Mouse (Mus musculus): ENCODE data around the gene Dync2li1.

Dync2li1 gene

GRCm38 (mm10) chr17:84644292-84645050 lies 18.2 kb downstream of the Dync2li1 start:
- ATAC-seq (ENCODE audit: insufficient number of reproducible peaks, low FRiP score, low TSS enrichment) = no peak

DNA sequence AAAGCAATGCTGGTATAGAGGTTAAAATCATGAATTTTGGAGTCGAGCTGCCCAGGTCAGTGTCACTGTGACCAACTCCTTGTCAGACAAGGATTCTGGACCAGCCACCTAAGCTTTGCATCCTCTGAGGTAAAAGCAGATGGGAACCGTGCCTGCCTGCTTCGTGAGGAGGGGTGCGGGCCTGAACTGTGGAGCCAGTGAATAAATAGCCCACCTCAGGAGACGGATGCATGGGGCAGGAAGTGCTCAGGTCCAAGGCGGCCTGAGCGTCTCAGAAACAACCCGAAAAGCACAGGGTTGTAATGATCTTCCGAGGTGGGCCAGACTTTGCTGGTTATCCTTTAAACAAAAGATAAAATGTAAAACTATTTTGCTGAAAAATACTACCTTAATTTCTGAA lies 18.8 kb downstream of the Dync2li1 start:
- no peak for ATAC-seq (ENCODE audit: insufficient number of reproducible peaks, low FRiP score, low TSS enrichment)

GRCm38 (mm10) chr17:84645894-84646293 lies 19.6 kb downstream of the Dync2li1 start:
- no peak for ATAC-seq (ENCODE audit: insufficient number of reproducible peaks, low FRiP score, low TSS enrichment)

DNA sequence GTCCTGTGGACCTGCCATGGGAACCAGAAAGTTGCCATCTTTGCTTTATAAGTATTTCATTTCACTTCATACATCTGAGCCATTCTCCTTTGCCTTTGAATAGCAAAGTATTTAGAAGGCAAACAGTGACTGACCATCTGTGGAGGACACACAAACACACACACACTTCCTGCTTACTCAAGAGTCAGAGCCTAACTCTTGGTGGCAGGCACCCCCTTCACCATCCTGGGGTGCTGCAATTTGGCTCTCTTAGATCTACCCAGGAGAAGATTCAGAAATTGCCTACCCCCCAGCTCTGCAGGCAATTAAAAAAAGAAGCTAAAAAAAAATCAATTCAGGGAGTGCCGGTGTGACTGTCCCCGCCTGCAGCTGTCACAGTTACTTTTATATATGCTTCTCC lies 20.2 kb downstream of the Dync2li1 start:
- ATAC-seq (ENCODE audit: insufficient number of reproducible peaks, low FRiP score, low TSS enrichment) = no peak

DNA sequence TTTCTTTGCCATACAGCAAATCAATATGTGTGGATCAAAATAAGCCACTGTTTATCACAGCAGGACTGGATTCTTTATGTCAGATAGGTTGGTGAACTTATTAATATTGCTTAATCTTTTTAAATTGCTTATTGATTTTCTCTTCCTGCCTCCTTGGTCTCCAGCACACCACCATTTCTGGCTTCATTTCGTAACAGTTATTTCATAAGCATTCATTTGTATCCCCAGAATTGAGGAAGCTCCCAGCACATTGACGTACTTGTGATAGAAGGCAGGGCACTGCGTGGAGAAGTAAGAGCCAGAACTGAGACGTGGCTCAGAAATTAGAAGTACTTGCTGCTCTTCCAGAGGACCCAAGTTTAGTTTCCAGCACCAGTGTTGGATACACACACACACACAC lies 21.3 kb downstream of the Dync2li1 start:
- no peak for ATAC-seq (ENCODE audit: insufficient number of reproducible peaks, low FRiP score, low TSS enrichment)

DNA sequence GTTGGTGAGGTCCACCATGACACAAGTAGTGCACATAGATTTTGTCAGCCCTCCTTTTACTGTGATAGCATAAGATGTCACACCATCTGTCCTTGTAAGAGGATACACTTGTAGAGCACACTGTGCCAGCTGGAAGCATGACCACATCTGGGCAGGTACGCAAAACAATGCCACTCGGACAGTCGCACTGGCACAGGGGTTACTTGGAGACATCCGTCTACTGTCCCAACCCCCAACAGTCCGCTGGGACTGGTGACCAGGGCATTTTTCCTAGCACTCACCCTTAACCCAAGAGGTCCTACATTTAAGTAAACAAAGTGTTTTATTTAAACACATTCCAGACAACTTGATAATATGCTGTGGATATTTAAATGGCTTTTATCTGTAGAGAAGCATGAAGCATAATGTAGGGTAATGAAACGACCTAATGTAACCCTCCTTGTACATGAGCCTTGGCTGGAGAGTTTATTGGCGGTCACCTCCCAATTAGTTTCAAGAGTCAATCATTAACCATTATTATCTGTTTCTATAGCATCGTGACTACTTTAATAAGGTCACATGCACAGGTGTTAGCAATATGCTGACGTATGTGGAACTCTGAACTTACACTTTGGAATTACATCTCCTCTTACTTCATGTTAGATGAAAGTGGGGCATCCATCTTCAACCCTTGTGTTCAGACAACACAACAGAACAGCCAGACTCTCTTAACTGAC lies 24.2 kb downstream of the Dync2li1 start:
- no peak for ATAC-seq (ENCODE audit: insufficient number of reproducible peaks, low FRiP score, low TSS enrichment)

GRCm38 (mm10) chr17:84653544-84653943 lies 27.2 kb downstream of the Dync2li1 start:
- no peak for ATAC-seq (ENCODE audit: insufficient number of reproducible peaks, low FRiP score, low TSS enrichment)

- no peak for ATAC-seq (ENCODE audit: insufficient number of reproducible peaks, low FRiP score, low TSS enrichment)
Observed at GRCm38 (mm10) chr17:84656205-84656604, 29.9 kb downstream of the Dync2li1 start.

GRCm38 (mm10) chr17:84656653-84657421 lies 30.5 kb downstream of the Dync2li1 start:
- ATAC-seq (ENCODE audit: insufficient number of reproducible peaks, low FRiP score, low TSS enrichment) = no peak

DNA sequence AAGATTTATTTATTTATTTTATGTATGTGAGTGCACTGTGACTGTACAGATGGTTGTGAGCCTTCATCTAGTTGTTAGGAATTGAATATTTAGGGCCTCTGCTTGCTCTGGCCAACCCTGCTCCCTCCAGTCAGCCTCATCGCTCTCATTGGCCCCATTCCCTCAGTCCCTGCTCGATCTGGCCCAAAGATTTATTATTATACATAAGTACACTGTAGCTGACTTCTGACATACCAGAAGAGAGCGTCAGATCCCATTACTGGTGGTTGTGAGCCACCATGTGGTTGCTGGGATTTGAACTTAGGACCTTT lies 31.1 kb downstream of the Dync2li1 start:
- no peak for ATAC-seq (ENCODE audit: insufficient number of reproducible peaks, low FRiP score, low TSS enrichment)

GRCm38 (mm10) chr17:84657782-84658181 lies 31.5 kb downstream of the Dync2li1 start:
- ATAC-seq (ENCODE audit: insufficient number of reproducible peaks, low FRiP score, low TSS enrichment) = no peak

GRCm38 (mm10) chr17:84658195-84658594 lies 31.9 kb downstream of the Dync2li1 start:
- no peak for ATAC-seq (ENCODE audit: insufficient number of reproducible peaks, low FRiP score, low TSS enrichment)

- ATAC-seq (ENCODE audit: insufficient number of reproducible peaks, low FRiP score, low TSS enrichment) = no peak
Observed at GRCm38 (mm10) chr17:84658951-84659350, 32.7 kb downstream of the Dync2li1 start.

GRCm38 (mm10) chr17:84665053-84665452 lies 38.8 kb downstream of the Dync2li1 start:
- no peak for ATAC-seq (ENCODE audit: insufficient number of reproducible peaks, low FRiP score, low TSS enrichment)

DNA sequence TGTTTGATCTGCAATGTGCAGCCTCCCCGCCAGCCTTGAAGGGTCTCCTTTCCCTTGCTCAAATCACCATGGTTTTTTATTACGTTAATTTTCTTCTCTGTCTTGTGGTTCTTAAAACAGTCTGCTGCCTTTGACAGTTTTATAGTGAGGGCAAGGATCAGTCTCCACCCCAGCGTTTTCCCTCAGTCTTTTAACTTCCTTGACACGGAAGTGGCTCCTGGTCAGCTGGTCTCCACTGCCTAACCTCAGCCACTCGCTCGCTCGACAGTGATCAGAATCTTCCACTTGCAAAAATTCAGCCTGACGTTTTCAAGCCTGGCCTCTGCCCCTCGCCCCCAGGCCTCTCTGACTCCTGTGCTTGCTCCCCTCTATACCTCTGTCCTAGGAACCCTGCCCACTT lies 39.4 kb downstream of the Dync2li1 start:
- ATAC-seq (ENCODE audit: insufficient number of reproducible peaks, low FRiP score, low TSS enrichment) = no peak

DNA sequence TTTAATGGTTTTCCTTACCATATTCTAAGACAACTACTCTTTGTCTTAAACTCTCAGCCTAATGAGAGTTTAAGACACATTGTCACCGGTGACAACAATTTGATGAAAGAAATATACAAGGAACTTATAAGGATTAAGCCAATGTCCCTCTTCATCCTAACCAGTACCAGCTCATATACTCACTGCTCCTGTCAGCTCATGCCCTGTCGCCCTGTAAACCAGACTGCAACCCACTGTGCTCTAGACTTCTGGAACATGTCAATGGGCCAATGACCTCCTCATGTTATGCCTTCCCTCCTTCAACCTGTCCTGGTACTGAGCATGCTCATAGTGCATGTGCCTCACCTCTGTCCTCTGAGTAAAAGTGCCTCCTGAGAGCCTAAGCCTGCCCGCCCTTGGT lies 41.6 kb downstream of the Dync2li1 start:
- ATAC-seq (ENCODE audit: insufficient number of reproducible peaks, low FRiP score, low TSS enrichment) = no peak

DNA sequence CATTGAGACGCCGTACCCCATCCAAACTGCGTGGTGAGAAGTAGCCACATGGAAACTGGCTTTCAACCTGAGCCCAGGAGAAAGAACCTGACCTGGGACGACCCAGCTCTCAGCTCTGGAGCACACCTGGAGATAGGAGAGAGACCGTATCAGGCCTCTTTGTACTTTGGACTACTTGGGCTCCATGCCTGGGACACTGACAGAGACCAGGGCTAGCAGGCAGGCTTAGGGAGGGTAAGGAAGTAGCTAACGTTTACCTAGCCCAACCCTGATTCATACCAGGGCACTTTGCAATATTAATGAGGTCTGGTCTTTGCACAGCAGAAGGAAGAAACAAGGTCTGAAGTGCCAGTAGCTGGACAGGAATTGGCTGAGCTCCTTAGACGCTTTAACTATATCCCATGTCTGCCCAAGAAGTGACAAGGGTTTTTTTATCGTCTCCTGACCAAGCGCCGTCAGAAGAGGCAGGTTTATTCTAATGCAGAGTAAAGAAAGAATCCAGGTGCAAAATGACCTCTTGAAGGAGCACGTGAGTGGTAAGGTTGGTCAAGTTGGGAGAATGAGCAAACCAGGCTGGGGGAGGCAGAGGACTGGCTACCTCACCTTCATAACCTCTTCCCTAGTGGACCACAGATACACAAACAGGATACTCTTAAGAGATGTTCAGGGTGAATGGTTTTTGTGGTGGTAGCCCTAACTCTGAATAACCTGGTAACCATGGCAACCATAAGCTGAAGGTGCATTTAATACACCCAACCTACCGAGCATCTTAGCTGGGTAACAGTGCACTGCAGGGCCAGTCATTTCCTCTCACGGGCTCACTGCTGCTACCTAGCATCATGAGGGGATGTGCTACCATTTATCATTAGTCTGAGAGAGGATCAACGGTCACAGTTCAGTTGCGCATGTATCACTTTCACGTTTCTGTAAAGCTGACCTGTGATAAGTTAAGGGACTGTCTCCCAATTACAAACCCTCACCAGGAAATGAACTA lies 46.4 kb downstream of the Dync2li1 start:
- no peak for ATAC-seq (ENCODE audit: insufficient number of reproducible peaks, low FRiP score, low TSS enrichment)

GRCm38 (mm10) chr17:84674048-84674447 lies 47.8 kb downstream of the Dync2li1 start:
- ATAC-seq (ENCODE audit: insufficient number of reproducible peaks, low FRiP score, low TSS enrichment) = no peak

- no peak for ATAC-seq (ENCODE audit: insufficient number of reproducible peaks, low FRiP score, low TSS enrichment)
Observed at GRCm38 (mm10) chr17:84675204-84675603, 48.9 kb downstream of the Dync2li1 start.

- ATAC-seq (ENCODE audit: insufficient number of reproducible peaks, low FRiP score, low TSS enrichment) = no peak
Observed at GRCm38 (mm10) chr17:84675951-84676366, 49.7 kb downstream of the Dync2li1 start, which contains the start of gene Abcg8. Abcg8 (plus strand) TSS chr17:84676302.
